Mouse (Mus musculus): ENCODE measurements at regions not wholly inside any gene's neighbourhood (a gene's known extent, or its start where the extent isn't known, plus 50 kb on each side); places are given as distances from the start of the nearest gene placed in this dataset.

DNA sequence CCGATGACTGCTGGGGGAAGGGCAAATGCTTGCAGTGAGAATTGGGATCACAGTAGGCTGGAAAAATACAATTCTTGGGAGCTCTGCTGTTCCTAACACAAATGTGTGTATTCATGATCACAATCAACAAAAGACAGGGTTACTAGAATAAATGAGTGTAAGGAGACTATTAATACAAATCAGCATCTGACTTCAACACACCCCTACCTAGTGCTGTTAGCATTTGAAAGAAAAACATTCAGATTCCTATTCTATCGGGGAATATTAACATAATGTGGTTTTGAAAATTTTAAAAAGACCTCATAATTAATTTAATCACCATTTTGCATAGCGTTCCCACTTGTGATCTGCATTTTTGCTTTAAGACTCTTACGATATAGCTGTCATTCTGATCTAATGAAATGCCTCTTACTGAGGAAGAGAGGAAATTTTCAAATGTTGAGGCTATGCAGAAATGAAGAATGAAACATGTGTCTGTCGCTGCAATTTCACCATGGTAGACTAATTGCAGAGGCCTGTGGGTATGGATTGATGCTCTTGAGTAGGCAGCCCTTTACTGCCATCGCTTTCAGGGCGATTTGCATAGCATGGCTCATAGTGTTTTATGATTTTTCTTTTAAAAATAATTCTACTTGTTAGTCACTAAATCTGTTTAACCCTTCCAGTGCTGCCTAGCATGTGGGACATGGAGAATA, 410.8 kb downstream of the Hsfy2 start:
- 69% methylated on average over 7 of the region's 7 CpGs for WGBS
- ATAC-seq, result peak; percentile 73

DNA sequence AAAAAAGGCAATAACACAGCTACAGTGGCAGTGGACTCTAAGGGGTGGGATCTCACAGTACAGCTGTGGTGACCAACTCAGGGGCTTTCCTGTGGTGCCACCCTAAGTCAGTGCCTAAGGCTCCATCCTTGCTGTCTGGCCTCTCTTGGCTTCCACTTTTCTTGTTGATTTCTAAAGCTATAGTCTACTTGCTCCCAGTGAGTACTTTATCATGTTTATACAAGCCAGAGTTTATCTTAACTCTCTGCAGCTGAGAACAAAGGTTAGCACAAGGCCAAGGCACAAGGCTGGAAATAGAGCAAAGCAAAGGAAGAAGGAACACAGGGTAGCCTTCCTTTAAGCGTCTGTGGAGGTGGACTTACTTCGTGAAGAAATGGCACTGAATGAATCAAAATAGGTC, 417.5 kb downstream of the Hsfy2 start:
- no peak for ATAC-seq
- no peak overlapping the region for H3K9ac ChIP-seq (replicated peaks; ENCODE audit: low read depth, low read length)
- no peaks in the 10 kb centered on the region for H3K27me3 ChIP-seq (replicated peaks; ENCODE audit: control insufficient read depth, insufficient read depth, low read length)
- no peaks in the 10 kb centered on the region for H3K9me3 ChIP-seq (ENCODE audit: control insufficient read depth, low read length)
- WGBS, result 89% methylated on average over 2 of the region's 2 CpGs
- no peaks in the 10 kb centered on the region for H3K4me1 ChIP-seq (replicated peaks; ENCODE audit: control insufficient read depth, insufficient read depth, low read length)
- no peaks in the 10 kb centered on the region for H3K36me3 ChIP-seq (ENCODE audit: control insufficient read depth, insufficient read depth)
- H3K4me2 ChIP-seq (ENCODE audit: low read length), result no peak overlapping the region
- no peak overlapping the region for H3K27ac ChIP-seq (ENCODE audit: low read length)
- no peak overlapping the region for H3K4me3 ChIP-seq (replicated peaks; ENCODE audit: low read length)

More for the DNA sequence above, 410.8 kb downstream of the Hsfy2 start:
- Histone ChIP-seq H3K4me1 (replicated peaks; ENCODE audit: control insufficient read depth, insufficient read depth, low read length) (no peaks in the 10 kb centered on the region), H3K4me2 (ENCODE audit: low read length) (no peak overlapping the region), H3K4me3 (replicated peaks; ENCODE audit: low read length) (no peak overlapping the region), H3K9me3 (ENCODE audit: control insufficient read depth, low read length) (no peaks in the 10 kb centered on the region), H3K27ac (ENCODE audit: low read length) (no peak overlapping the region), H3K36me3 (ENCODE audit: control insufficient read depth, insufficient read depth) (no peaks in the 10 kb centered on the region), H3K27me3 (replicated peaks; ENCODE audit: control insufficient read depth, insufficient read depth, low read length) (no peaks in the 10 kb centered on the region), H3K9ac (replicated peaks; ENCODE audit: low read depth, low read length) (no peak overlapping the region)

DNA sequence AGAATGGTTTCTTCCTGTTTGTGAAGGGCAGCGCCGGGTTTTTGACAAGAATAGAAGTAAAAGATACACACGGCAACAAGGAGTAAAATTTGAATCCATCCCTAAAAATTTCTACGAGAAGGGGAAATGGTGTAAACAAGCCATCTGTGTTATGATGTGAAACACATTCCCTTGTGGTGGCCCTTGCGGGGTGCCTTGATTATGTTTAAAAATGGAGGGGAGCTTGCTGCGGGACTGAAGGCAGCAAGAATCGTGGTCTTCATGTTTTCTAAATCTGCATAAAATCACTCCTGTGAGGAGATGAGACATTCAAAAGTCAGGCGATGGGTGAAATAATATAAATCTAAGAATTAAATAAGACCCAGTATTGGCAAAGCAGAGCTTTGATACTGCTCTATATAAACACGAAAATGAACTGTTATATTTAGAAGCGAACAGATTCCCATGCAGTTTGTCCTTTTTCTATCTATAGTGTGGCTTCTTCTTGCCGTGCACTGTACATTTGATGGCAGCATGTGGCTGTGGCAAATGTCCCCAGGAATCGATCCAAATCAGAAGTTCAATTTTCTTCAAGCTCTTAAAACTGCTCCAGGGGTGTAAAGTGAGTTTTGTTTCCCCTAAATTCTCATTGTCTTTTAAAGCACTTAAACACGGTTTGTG, 426.4 kb downstream of the Hsfy2 start:
- no peaks in the 10 kb centered on the region for H3K36me3 ChIP-seq (ENCODE audit: control insufficient read depth, insufficient read depth)
- H3K27me3 ChIP-seq (replicated peaks; ENCODE audit: control insufficient read depth, insufficient read depth, low read length), result no peaks in the 10 kb centered on the region
- no peaks in the 10 kb centered on the region for H3K4me1 ChIP-seq (replicated peaks; ENCODE audit: control insufficient read depth, insufficient read depth, low read length)
- no peak overlapping the region for H3K9ac ChIP-seq (replicated peaks; ENCODE audit: low read depth, low read length)
- 74% methylated on average over 13 of the region's 13 CpGs for WGBS
- no peaks in the 10 kb centered on the region for H3K9me3 ChIP-seq (ENCODE audit: control insufficient read depth, low read length)
- H3K27ac ChIP-seq (ENCODE audit: low read length), result no peak overlapping the region
- no peak overlapping the region for H3K4me2 ChIP-seq (ENCODE audit: low read length)
- H3K4me3 ChIP-seq (replicated peaks; ENCODE audit: low read length), result no peak overlapping the region
- no peak for ATAC-seq

DNA sequence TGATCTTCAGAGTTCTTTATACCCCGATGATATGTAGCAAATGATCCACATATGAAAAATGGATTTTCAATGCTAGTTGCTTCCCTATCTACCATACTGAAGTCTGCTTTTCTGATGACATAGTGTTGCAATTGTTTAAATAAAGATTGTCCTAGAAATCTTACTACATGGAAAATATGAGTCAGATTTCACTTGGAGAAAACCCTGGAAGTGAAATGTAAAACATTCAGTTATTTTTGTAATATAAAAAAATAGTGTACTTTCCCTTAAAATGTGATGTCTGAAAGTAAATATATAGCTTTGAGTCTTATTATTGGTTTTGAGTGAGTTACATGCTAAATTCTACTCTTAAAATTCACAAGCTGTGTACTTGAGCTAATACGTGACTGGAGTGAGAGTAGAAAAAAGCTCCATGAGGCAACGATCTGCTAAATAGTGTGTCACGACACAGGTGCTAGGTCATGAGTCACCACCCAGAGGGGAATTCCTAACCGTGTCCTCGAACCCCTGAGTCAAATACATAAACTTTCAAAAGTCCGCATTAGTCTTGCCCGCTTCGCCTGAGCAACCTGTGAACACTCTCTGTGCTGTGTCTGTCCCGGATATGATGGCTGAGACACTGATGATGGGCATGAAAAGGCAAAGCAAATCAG, 430.5 kb downstream of the Hsfy2 start:
- H3K4me1 ChIP-seq (replicated peaks; ENCODE audit: control insufficient read depth, insufficient read depth, low read length), result no peaks in the 10 kb centered on the region
- H3K9ac ChIP-seq (replicated peaks; ENCODE audit: low read depth, low read length), result no peak overlapping the region
- 91% methylated on average over 10 of the region's 10 CpGs for WGBS
- H3K36me3 ChIP-seq (ENCODE audit: control insufficient read depth, insufficient read depth), result no peaks in the 10 kb centered on the region
- no peaks in the 10 kb centered on the region for H3K27me3 ChIP-seq (replicated peaks; ENCODE audit: control insufficient read depth, insufficient read depth, low read length)
- no peak overlapping the region for H3K27ac ChIP-seq (ENCODE audit: low read length)
- no peaks in the 10 kb centered on the region for H3K9me3 ChIP-seq (ENCODE audit: control insufficient read depth, low read length)
- no peak overlapping the region for H3K4me3 ChIP-seq (replicated peaks; ENCODE audit: low read length)
- no peak for ATAC-seq
- no peak overlapping the region for H3K4me2 ChIP-seq (ENCODE audit: low read length)

DNA sequence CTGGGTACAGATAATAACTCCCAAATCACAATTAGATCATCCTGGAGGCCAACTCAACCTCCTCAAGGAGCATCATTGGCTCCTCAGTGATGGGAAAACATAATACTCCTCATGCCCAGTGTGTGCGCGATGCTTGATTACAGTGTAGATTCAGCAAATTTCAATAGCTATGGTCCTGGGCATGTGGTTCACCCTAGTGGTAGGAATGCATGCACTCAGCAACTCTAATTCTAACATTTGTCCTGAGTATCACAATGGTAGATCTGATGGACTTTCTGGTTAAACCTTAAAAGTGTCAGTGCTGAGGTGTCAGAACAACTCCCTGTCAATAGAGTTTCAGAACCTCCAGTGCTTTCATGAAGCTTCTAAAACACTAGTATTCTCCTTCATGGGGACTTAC, 442.0 kb downstream of the Hsfy2 start:
- ATAC-seq, result no peak
- H3K4me2 ChIP-seq (ENCODE audit: low read length), result no peak overlapping the region
- 90% methylated on average over 2 of the region's 2 CpGs for WGBS
- no peak overlapping the region for H3K4me3 ChIP-seq (replicated peaks; ENCODE audit: low read length)
- H3K4me1 ChIP-seq (replicated peaks; ENCODE audit: control insufficient read depth, insufficient read depth, low read length), result no peaks in the 10 kb centered on the region
- H3K9ac ChIP-seq (replicated peaks; ENCODE audit: low read depth, low read length), result no peak overlapping the region
- no peaks in the 10 kb centered on the region for H3K9me3 ChIP-seq (ENCODE audit: control insufficient read depth, low read length)
- no peak overlapping the region for H3K27ac ChIP-seq (ENCODE audit: low read length)
- H3K27me3 ChIP-seq (replicated peaks; ENCODE audit: control insufficient read depth, insufficient read depth, low read length), result no peaks in the 10 kb centered on the region
- H3K36me3 ChIP-seq (ENCODE audit: control insufficient read depth, insufficient read depth), result no peaks in the 10 kb centered on the region

DNA sequence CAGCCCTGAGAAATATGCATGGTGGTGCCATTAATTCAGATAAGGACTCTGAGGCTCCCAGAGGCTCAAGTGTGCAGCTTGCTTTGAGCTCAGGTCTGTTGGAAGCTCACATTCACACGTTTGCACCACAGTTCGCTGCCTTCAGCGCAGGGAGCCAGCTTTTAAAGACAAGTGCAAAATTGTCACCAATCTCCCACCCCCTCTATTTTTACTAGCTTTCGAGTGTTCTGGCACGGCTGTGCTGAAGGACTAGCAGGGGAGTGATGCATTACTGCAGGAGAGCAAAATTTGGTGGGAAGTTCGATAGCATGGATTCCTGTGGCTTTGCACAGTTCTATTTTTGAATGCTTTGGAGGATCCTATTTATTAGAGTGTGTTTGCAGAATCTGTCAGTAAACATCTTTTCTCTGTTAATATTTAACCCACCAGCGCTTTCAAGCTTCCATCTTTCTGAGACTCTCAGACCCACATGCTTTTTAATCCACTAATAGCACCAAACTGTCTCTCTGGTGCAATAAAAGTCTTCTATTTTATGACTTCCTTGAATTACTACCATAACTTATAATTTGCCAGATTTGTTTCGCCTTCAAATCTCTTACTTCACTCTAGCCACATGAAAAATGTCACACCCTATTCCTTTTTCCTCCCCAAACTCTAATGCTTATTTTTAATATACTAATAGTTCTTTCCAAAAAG, 453.6 kb downstream of the Hsfy2 start:
- WGBS, result 66% methylated on average over 8 of the region's 8 CpGs
- H3K27me3 ChIP-seq (replicated peaks; ENCODE audit: control insufficient read depth, insufficient read depth, low read length), result no peaks in the 10 kb centered on the region

DNA sequence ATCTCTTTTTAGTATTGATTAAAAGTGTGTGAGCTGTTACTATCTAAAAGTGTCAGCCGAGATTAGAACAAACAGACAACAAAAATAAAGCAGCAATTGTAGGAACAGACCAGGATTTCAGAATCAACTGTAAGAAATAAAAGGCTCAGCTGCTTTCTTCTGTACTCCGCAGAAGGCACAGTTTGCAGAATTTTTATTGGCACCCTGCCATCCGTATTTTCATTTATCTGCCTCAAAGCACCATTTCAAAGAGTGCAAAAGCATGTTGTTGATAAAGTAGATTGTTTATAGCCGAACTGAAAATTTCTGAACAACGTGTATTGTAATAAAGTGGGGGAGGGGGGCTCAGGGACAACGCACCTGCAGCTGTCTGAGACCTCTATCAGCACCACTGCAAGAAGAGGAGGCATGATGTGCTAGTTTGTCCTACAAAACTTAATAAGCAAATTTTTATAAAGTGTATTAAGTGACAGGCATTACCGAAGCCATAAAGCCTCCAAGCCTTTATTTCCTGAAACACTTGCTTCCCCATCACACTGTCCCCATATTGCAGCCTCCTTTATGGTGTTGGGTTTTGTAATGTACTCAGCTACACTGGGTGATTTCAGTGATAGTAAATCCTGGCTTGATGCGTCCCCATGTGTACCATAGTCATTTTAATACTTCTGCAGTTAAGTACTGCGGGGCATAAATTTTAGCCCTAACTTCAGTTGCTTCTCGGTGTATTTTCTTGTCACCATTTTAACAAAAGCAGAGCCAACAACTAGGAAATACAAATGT, 457.8 kb downstream of the Hsfy2 start:
- H3K4me2 ChIP-seq (ENCODE audit: low read length), result no peak overlapping the region
- H3K27ac ChIP-seq (ENCODE audit: low read length), result no peak overlapping the region
- no peaks in the 10 kb centered on the region for H3K27me3 ChIP-seq (replicated peaks; ENCODE audit: control insufficient read depth, insufficient read depth, low read length)
- no peaks in the 10 kb centered on the region for H3K9me3 ChIP-seq (ENCODE audit: control insufficient read depth, low read length)
- no peak overlapping the region for H3K9ac ChIP-seq (replicated peaks; ENCODE audit: low read depth, low read length)
- no peaks in the 10 kb centered on the region for H3K36me3 ChIP-seq (ENCODE audit: control insufficient read depth, insufficient read depth)
- H3K4me1 ChIP-seq (replicated peaks; ENCODE audit: control insufficient read depth, insufficient read depth, low read length), result no peaks in the 10 kb centered on the region
- peak; percentile 50; the same call in 1 of the 2 replicates for ATAC-seq
- WGBS, result 58% methylated on average over 10 of the region's 10 CpGs
- H3K4me3 ChIP-seq (replicated peaks; ENCODE audit: low read length), result no peak overlapping the region

More for the DNA sequence above, 453.6 kb downstream of the Hsfy2 start:
- Histone ChIP-seq H3K4me1 (replicated peaks; ENCODE audit: control insufficient read depth, insufficient read depth, low read length) (no peaks in the 10 kb centered on the region), H3K4me3 (replicated peaks; ENCODE audit: low read length) (no peak overlapping the region), H3K4me2 (ENCODE audit: low read length) (no peak overlapping the region), H3K9ac (replicated peaks; ENCODE audit: low read depth, low read length) (no peak overlapping the region), H3K36me3 (ENCODE audit: control insufficient read depth, insufficient read depth) (no peaks in the 10 kb centered on the region), H3K27ac (ENCODE audit: low read length) (no peak overlapping the region), H3K9me3 (ENCODE audit: control insufficient read depth, low read length) (no peaks in the 10 kb centered on the region)
- ATAC-seq, result no peak

DNA sequence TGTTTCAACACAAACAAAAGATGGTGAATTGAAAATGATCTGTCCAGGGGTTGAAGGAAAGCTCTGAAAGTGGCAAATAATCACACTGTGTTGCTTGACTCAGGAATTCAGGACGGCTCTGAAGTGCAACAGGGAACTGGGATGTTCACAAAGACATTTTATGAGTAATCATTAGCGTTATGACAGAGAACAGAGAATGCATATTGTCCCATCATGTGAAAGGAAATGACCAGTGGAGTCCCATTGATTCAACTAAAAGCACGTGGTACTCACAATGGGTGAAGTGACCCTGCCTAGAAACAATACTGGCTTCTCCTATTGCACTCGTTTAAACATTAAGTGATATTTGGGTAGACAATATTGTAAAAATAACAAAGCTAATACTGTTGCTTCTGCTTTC, 466.1 kb downstream of the Hsfy2 start:
- H3K4me1 ChIP-seq (replicated peaks; ENCODE audit: control insufficient read depth, insufficient read depth, low read length), result no peaks in the 10 kb centered on the region
- no peak overlapping the region for H3K4me3 ChIP-seq (replicated peaks; ENCODE audit: low read length)
- no peaks in the 10 kb centered on the region for H3K27me3 ChIP-seq (replicated peaks; ENCODE audit: control insufficient read depth, insufficient read depth, low read length)
- H3K36me3 ChIP-seq (ENCODE audit: control insufficient read depth, insufficient read depth), result no peaks in the 10 kb centered on the region
- 38% methylated on average over 4 of the region's 4 CpGs for WGBS
- no peak overlapping the region for H3K9ac ChIP-seq (replicated peaks; ENCODE audit: low read depth, low read length)
- H3K27ac ChIP-seq (ENCODE audit: low read length), result no peak overlapping the region
- no peak for ATAC-seq
- no peaks in the 10 kb centered on the region for H3K9me3 ChIP-seq (ENCODE audit: control insufficient read depth, low read length)
- H3K4me2 ChIP-seq (ENCODE audit: low read length), result no peak overlapping the region
